Mouse (Mus musculus) embryonic facial prominence, embryonic 14.5 days (tissue): ENCODE measurements around the gene Camsap2. TPM values are rescaled to one million over a fixed set of nuclear protein-coding genes. Genes with fewer than 3 reads are reported as not detected.
A peak's percentile ranks its signal among the peaks of the same experiment; 100 is the strongest.

Experiments used
- ATAC-seq: fragments of 200-750 bp; cut with Nextera tagmentation; 2 replicates; pipeline ENCODE4 v1.8.0; 2017; ENCODE audit warnings: low read depth, moderate number of reproducible peaks, moderate TSS enrichment
- DNase-seq: peaks from one replicate; pipeline ENCODE4 v3.0.0-alpha.2; 2015; ENCODE audit warnings: low spot score
- H3K27ac ChIP-seq: fragments of 300-500 bp; sonication (generic); replicated peaks from 2 replicates; pipeline ENCODE4 v1.5.1; 2014; ENCODE audit warnings: low read depth, mild to moderate bottlenecking, low read length, moderate library complexity
- H3K27me3 ChIP-seq: fragments of 300-500 bp; sonication (generic); replicated peaks from 2 replicates; pipeline ENCODE4 v1.6.1; 2014; ENCODE audit warnings: low read length; ENCODE audit not compliant: control insufficient read depth, insufficient read depth
- H3K36me3 ChIP-seq: fragments of 300-500 bp; sonication (generic); 2 replicates; pipeline ENCODE4 v1.6.1; 2014; ENCODE audit warnings: low read length, mixed read lengths; ENCODE audit not compliant: control insufficient read depth, insufficient read depth
- H3K4me1 ChIP-seq: fragments of 300-500 bp; sonication (generic); 2 replicates; pipeline ENCODE4 v1.6.1; 2014; ENCODE audit warnings: antibody characterized with exemption, low read length; ENCODE audit not compliant: control insufficient read depth, insufficient read depth
- H3K4me2 ChIP-seq: fragments of 300-500 bp; sonication (generic); 2 replicates; pipeline ENCODE4 v1.6.1; 2014; ENCODE audit warnings: low read depth, mild to moderate bottlenecking, low read length, moderate library complexity, mixed read lengths
- H3K4me3 ChIP-seq: fragments of 300-500 bp; sonication (generic); 2 replicates; pipeline ENCODE4 v1.5.1; 2014; ENCODE audit warnings: low read depth, mild to moderate bottlenecking, low read length
- H3K9ac ChIP-seq: fragments of 300-500 bp; sonication (generic); 2 replicates; pipeline ENCODE4 v1.6.1; 2014; ENCODE audit warnings: low read depth, mild to moderate bottlenecking, low read length, moderate library complexity, mixed read lengths
- H3K9me3 ChIP-seq: fragments of 300-500 bp; sonication (generic); 2 replicates; pipeline ENCODE4 v1.6.1; 2016; ENCODE audit warnings: low read length; ENCODE audit not compliant: control insufficient read depth
- WGBS: fragments of 180-500 bp; shearing (Covaris S2); extraction: QIAGEN DNeasy Blood & Tissue Kit; methylation state at CpG from one replicate; pipeline ENCODE4 v1.1.7; 2014; 5-methylcytosine and 5-hydroxymethylcytosine counted together
- polyA plus RNA-seq: library from polyadenylated mRNA; unstranded; fragments of >200 nt; fragmentation: Nextera tagmentation; extraction: Ambion mirVana; gene quantifications from 2 replicates; pipeline ENCODE4 v1.2.1, GENCODE M21; 2014

Gene Camsap2
- polyA plus RNA-seq, 1 experiment from 2014 or later: 20.3 TPM

DNA sequence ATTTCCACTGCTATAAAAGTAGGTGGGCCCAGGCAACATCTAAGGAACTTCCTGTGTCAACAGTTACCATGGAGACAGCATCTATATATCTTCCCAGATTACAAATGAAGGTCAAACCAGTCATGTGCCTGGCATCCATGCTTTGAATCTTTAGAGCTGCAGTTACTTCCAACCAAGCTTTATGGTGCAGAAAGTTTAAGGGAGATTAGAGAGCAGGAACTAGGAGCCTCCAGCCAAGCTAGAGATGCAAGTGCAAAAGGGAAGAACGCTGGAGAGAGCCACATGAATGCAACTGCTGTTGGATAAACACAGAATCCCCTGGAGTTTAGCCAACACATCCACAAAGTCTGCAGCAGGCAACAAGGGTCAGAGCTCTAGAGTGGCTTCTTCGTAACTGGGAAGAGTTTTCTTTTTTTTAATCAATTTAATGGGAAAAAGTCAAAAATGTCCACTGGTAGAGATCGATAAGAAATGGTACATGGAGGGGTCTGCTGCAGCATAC lies 4.8 kb upstream of the Camsap2 start:
- no peak overlapping the region for H3K4me3 ChIP-seq
- no peak overlapping the region for H3K4me2 ChIP-seq
- H3K27me3 ChIP-seq: no peaks in the 10 kb centered on the region
- no peaks in the 10 kb centered on the region for H3K36me3 ChIP-seq
- H3K27ac ChIP-seq: no peak overlapping the region
- no peak for ATAC-seq
- no peaks in the 10 kb centered on the region for H3K9me3 ChIP-seq
- peaks cover 8% of the 10 kb centered on the region; the same call in 1 of the 2 replicates for H3K4me1 ChIP-seq
- 58% methylated on average over 3 of the region's 3 CpGs for WGBS
- no peak for DNase-seq
- H3K9ac ChIP-seq: no peak overlapping the region

- no peak overlapping the region for H3K4me3 ChIP-seq
- no peak for DNase-seq
- 45% methylated on average over 5 of the region's 5 CpGs for WGBS
- no peak overlapping the region for H3K27ac ChIP-seq
- no peak overlapping the region for H3K4me2 ChIP-seq
- no peaks in the 10 kb centered on the region for H3K36me3 ChIP-seq
- ATAC-seq: no peak
- H3K9me3 ChIP-seq: no peaks in the 10 kb centered on the region
- no peak overlapping the region for H3K9ac ChIP-seq
- H3K27me3 ChIP-seq: no peaks in the 10 kb centered on the region
- peaks cover 10% of the 10 kb centered on the region for H3K4me1 ChIP-seq
These were observed 2.2 kb upstream of the Camsap2 start for GRCm38 (mm10) chr1:136348137-136348536.

DNA sequence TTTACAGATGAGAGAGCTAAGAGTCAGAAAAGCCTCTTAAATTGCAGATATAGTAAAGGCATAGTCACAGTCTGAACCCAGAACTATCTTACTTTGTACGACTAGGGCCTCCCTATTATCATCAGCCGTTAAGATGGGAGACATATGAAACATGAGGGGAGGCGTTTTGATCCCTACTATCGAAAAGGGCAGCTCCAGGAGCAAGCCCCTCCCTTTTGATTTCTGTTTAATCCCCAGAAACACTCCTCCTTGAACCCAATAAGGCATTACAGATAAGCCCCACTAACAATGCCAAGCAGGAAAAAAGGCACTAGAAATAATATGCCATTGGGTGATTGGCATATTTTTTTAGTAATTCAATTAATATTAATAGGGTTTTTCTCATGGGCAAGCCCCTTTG lies 1.2 kb upstream of the Camsap2 start:
- Histone ChIP-seq H3K27me3 (no peaks in the 10 kb centered on the region), H3K4me1 (peaks cover 11% of the 10 kb centered on the region), H3K27ac (no peak overlapping the region), H3K4me3 (no peak overlapping the region), H3K36me3 (no peaks in the 10 kb centered on the region), H3K9ac (no peak overlapping the region), H3K4me2 (peak overlapping the region; percentile 71; the same call in 1 of the 2 replicates), H3K9me3 (no peaks in the 10 kb centered on the region)
- 43% methylated on average over 4 of the region's 4 CpGs for WGBS
- DNase-seq: no peak
- ATAC-seq: no peak

DNA sequence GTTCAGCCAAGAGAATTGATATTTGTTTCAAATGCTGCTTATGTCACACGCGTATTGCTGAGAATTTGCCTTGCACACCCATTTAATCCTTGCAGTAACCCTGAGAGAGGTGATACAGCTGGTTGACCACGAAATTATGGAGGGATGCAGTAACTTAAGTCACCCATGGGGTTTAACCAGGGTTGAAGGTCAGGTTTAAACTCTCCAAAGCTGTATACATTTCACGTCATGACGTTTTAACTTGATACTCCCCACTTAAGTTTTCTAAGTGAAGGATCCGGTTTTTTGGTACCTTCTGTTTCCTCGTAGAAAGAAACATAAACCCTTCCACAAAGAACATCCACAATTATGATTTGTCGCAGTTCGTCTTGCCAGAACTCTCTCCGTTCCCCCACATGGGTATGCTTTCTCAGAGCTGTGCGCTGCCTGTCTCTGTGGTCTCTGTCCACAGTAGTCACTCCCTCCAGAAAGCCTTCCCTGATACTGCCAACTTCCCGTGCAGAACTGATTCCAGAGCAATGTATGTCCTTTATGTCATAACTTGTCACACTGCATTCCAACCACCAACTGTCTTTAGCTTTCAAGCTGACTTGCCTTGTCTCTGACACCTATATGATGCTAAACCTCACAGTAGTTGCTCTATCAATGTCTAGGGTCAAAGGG lies 600 bp upstream of the Camsap2 start:
- DNase-seq: no peak
- peak; percentile 13; the same call in 1 of the 2 replicates for ATAC-seq
- peak overlapping the region; percentile 71 for H3K4me2 ChIP-seq
- H3K27me3 ChIP-seq: no peaks in the 10 kb centered on the region
- H3K27ac ChIP-seq: peak overlapping the region; percentile 96
- WGBS: 2% methylated on average over 12 of the region's 12 CpGs
- peaks cover 11% of the 10 kb centered on the region for H3K4me1 ChIP-seq
- no peaks in the 10 kb centered on the region for H3K9me3 ChIP-seq
- peak overlapping the region; percentile 94 for H3K9ac ChIP-seq
- H3K36me3 ChIP-seq: no peaks in the 10 kb centered on the region
- H3K4me3 ChIP-seq: peak overlapping the region; percentile 88

DNA sequence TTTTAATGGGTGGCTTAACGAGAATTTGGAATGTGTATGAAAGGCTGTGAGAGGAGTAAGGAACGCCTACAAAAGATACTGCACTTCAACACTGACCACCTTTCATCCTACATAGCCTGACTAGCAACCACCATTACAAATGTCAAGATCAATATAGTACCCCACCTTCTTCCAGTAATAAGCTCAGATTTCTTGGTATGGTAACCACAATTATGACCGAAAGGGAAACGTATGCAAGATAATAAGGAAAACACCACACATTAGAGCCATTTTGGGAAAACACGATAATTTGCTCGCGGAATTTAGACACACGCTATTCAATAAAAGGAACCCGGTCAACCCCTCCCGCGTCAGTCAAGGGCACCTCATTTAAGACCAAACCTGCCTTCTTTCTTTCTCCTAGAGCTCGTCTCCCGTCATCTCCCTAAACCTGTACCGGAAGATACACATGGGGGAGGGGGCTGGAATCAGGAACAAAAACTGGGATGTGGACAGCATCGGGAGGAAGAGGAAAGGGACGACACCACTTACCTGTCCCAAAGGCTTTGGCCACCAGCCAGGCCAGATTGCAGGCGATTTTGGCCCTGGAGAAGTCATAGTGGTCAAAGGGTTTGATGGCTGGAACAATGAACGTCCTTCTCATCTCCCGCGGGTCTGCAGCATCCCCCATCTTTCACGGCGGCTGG lies 993 bp downstream of the Camsap2 start:
- Histone ChIP-seq H3K9ac (peak overlapping the region; percentile 94), H3K9me3 (no peaks in the 10 kb centered on the region), H3K36me3 (no peaks in the 10 kb centered on the region), H3K27me3 (no peaks in the 10 kb centered on the region), H3K4me2 (peak overlapping the region; percentile 71), H3K4me3 (peak overlapping the region; percentile 88), H3K4me1 (peaks cover 11% of the 10 kb centered on the region), H3K27ac (peak overlapping the region; percentile 96)
- ATAC-seq (no peak; the same call in 1 of the 2 replicates), DNase-seq (no peak)
- under 1% methylated on average over 22 of the region's 22 CpGs for WGBS

DNA sequence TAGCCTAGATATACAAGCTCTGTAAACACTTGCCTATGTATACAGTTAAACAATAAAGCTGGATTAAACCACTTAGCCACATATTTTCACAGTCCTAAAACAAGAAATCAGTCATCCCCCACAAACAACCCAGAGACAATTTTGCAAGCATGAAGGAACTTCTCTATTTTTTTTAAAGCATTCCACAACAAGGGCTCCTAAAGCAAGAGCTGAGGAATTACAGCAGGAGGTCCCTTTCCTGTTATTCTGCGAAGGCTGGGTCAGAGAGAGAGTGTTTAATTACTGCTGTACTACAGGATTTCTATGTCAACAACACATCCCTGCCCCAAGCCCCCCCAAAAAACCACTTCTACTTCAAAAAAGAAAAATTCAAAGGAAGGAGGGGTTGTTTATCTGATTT lies 1.6 kb downstream of the Camsap2 start:
- H3K27me3 ChIP-seq: no peaks in the 10 kb centered on the region
- H3K36me3 ChIP-seq: no peaks in the 10 kb centered on the region
- no peak for DNase-seq
- H3K27ac ChIP-seq: 0 out of 2 replicates have a peak overlapping the region, but pooled peaks have one; percentile 96
- WGBS: 5% methylated on average over 1 of the region's 1 CpGs
- peak overlapping the region; percentile 88 for H3K4me3 ChIP-seq
- H3K4me2 ChIP-seq: peak overlapping the region; percentile 71
- H3K9me3 ChIP-seq: no peaks in the 10 kb centered on the region
- peaks cover 11% of the 10 kb centered on the region for H3K4me1 ChIP-seq
- no peak for ATAC-seq
- H3K9ac ChIP-seq: peak overlapping the region; percentile 94

GRCm38 (mm10) chr1:136343727-136344126 lies 2.2 kb downstream of the Camsap2 start:
- Histone ChIP-seq H3K9me3 (no peaks in the 10 kb centered on the region), H3K36me3 (no peaks in the 10 kb centered on the region), H3K4me1 (peaks cover 11% of the 10 kb centered on the region), H3K4me3 (peak overlapping the region; percentile 88), H3K27ac (0 out of 2 replicates have a peak overlapping the region, but pooled peaks have one; percentile 24), H3K27me3 (no peaks in the 10 kb centered on the region), H3K9ac (peak overlapping the region; percentile 47), H3K4me2 (peak overlapping the region; percentile 71)
- WGBS: 15% methylated on average over 7 of the region's 7 CpGs
- DNase-seq: peak; percentile 28
- no peak for ATAC-seq

DNA sequence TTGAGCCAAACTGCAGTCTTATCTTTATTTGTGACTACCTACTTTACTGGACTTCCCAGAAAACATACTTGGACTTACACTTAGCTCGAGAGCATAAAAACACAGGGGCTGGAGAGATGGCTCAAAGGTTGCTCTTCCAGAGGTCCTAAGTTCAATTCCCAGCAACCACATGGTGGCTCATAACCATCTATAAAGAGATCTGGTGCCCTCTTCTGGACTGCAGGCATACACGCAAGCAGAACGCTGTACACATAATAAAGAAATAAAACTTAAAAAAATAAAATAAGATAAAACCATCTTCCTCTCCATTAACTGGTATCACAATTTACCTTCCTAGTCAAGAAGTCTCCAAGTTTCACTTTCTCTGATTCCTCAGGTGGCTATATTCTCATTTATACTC lies 5.4 kb downstream of the Camsap2 start:
- 94% methylated on average over 3 of the region's 3 CpGs for WGBS

More for the DNA sequence above, 5.4 kb downstream of the Camsap2 start:
- Histone ChIP-seq H3K36me3 (0 out of 2 replicates have a peak, but pooled peaks cover 3% of the 10 kb centered on the region), H3K4me3 (no peak overlapping the region), H3K4me2 (no peak overlapping the region), H3K9ac (no peak overlapping the region), H3K27ac (no peak overlapping the region), H3K9me3 (no peaks in the 10 kb centered on the region), H3K4me1 (peaks cover 8% of the 10 kb centered on the region), H3K27me3 (no peaks in the 10 kb centered on the region)
- no peak for ATAC-seq
- DNase-seq: no peak
